Mouse (Mus musculus): ENCODE results near the gene Zdhhc6. TPM values are rescaled to one million over a fixed set of nuclear protein-coding genes. Genes with fewer than 3 reads are reported as not detected.

Gene Zdhhc6
- polyA plus RNA-seq, 1 experiment from 2014 or later: 92.6 TPM

- Histone ChIP-seq H3K4me3 (no peak overlapping the region), H3K27me3 (replicated peaks) (no peaks in the 10 kb centered on the region), H3K4me2 (replicated peaks) (no peak overlapping the region), H3K4me1 (no peaks in the 10 kb centered on the region), H3K27ac (no peak overlapping the region), H3K9me3 (no peaks in the 10 kb centered on the region), H3K36me3 (no peaks in the 10 kb centered on the region), H3K9ac (no peak overlapping the region)
- ATAC-seq (ENCODE audit: low FRiP score, low read depth): no peak
- 88% methylated on average over 4 of the region's 4 CpGs for WGBS
Measured at GRCm38 (mm10) chr19:55276100-55276499, 39.7 kb downstream of the Zdhhc6 start.

DNA sequence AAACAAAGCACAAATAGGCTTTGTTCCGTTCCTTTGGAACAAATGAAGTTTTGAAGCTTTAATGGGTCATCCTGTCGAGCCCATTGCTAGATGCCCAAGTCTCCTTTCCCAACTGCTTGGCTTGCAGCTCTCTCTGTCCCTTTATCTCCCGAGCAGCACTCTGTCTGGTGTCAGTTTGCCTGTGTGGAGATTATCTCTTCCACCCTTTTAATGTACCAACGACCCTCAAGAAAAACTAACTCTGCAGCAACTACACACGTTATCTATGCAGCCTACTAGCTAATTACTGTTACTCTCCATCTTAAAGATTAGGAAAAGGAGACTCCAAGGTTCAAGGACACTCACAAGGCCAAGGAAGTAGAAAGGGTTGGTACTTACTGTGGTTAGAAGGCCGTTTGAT, 42.5 kb downstream of the Zdhhc6 start:
- Histone ChIP-seq H3K9me3 (no peaks in the 10 kb centered on the region), H3K27me3 (replicated peaks) (no peaks in the 10 kb centered on the region), H3K9ac (no peak overlapping the region), H3K27ac (no peak overlapping the region), H3K4me2 (replicated peaks) (no peak overlapping the region), H3K4me1 (no peaks in the 10 kb centered on the region), H3K4me3 (no peak overlapping the region), H3K36me3 (no peaks in the 10 kb centered on the region)
- ATAC-seq (ENCODE audit: low FRiP score, low read depth): no peak
- 81% methylated on average over 6 of the region's 6 CpGs for WGBS

GRCm38 (mm10) chr19:55271448-55271847, 44.4 kb downstream of the Zdhhc6 start:
- WGBS: 37% methylated on average over 3 of the region's 3 CpGs
- Histone ChIP-seq H3K9ac (no peak overlapping the region), H3K4me2 (replicated peaks) (no peak overlapping the region), H3K4me1 (no peaks in the 10 kb centered on the region), H3K36me3 (no peaks in the 10 kb centered on the region), H3K4me3 (no peak overlapping the region), H3K9me3 (no peaks in the 10 kb centered on the region), H3K27me3 (replicated peaks) (no peaks in the 10 kb centered on the region), H3K27ac (no peak overlapping the region)
- ATAC-seq (ENCODE audit: low FRiP score, low read depth): no peak

GRCm38 (mm10) chr19:55269051-55269450, 46.8 kb downstream of the Zdhhc6 start:
- no peaks in the 10 kb centered on the region for H3K27me3 ChIP-seq (replicated peaks)
- no peaks in the 10 kb centered on the region for H3K9me3 ChIP-seq
- no peak overlapping the region for H3K4me3 ChIP-seq
- ATAC-seq (ENCODE audit: low FRiP score, low read depth): no peak
- no peak overlapping the region for H3K4me2 ChIP-seq (replicated peaks)
- no peaks in the 10 kb centered on the region for H3K4me1 ChIP-seq
- H3K27ac ChIP-seq: no peak overlapping the region
- WGBS: 90% methylated on average over 5 of the region's 5 CpGs
- no peaks in the 10 kb centered on the region for H3K36me3 ChIP-seq
- no peak overlapping the region for H3K9ac ChIP-seq

DNA sequence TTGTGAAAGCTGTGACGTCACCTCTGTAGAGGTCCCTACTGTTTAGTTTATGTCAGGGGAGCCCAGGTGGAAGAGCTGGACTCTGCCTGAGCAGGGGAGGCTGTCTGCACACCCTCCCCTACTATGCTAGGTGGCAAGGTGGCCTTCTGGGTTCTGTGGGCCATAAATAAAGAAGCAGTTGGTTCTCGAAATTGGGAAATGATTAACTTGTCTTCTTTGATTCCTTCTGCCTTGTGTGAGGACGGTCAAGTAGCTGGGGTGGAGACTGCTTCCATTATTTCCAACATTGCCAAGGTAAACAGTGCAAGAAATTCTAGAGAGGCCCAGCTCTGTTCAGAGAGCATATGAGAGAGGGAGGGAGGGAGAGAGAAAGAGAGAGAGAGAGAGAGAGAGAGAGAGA, 47.7 kb downstream of the Zdhhc6 start:
- WGBS: 62% methylated on average over 3 of the region's 3 CpGs
- H3K4me1 ChIP-seq: no peaks in the 10 kb centered on the region

DNA sequence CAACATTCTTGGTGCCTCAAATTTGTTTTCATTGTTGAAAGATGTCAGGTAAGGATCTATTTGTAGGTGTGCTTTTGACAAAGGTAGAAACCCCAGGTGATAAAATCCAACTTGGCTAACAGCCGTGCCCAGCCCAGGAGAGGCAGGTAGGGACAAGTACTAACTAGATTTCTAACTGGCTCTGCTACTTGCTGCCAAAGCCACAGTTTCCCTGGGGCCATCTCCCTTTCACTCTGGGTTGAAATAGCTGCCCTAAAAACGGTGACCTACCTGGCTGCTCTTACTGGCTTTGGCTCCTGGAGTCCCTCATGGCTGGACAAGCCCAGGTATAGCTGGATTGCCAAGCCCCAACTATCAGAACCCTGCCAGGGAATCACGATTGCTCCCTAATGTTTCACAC, 49.0 kb downstream of the Zdhhc6 start:
- H3K9me3 ChIP-seq: no peaks in the 10 kb centered on the region
- H3K4me1 ChIP-seq: no peaks in the 10 kb centered on the region
- no peak overlapping the region for H3K4me3 ChIP-seq
- no peak for ATAC-seq (ENCODE audit: low FRiP score, low read depth)
- H3K36me3 ChIP-seq: no peaks in the 10 kb centered on the region
- H3K27me3 ChIP-seq (replicated peaks): no peaks in the 10 kb centered on the region
- 81% methylated on average over 3 of the region's 3 CpGs for WGBS
- no peak overlapping the region for H3K9ac ChIP-seq
- H3K4me2 ChIP-seq (replicated peaks): no peak overlapping the region
- no peak overlapping the region for H3K27ac ChIP-seq

More for the DNA sequence above, 47.7 kb downstream of the Zdhhc6 start:
- no peak overlapping the region for H3K9ac ChIP-seq
- no peaks in the 10 kb centered on the region for H3K27me3 ChIP-seq (replicated peaks)
- H3K9me3 ChIP-seq: no peaks in the 10 kb centered on the region
- no peak overlapping the region for H3K27ac ChIP-seq
- no peak overlapping the region for H3K4me2 ChIP-seq (replicated peaks)
- H3K36me3 ChIP-seq: no peaks in the 10 kb centered on the region
- no peak overlapping the region for H3K4me3 ChIP-seq
- no peak for ATAC-seq (ENCODE audit: low FRiP score, low read depth)

DNA sequence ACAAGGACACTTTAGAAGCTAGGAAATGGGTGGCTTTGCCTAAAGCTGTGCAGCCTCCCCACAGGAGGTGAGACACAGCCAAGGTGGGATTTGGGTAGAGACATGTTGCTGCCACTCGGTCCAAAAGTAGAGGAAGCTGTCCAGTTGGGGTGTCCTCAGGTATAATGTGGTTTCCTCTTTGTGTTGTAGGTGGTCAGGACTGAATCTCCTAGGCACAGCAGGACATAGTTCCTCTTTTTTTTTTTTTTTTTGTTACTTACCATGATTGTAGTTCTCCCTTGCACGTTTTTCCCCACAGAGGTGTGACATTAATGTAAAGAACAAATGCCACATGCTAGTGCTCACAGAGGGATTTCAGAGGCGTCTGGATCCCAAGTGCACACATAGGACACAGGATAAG, 50.6 kb downstream of the Zdhhc6 start:
- Histone ChIP-seq H3K9me3 (no peaks in the 10 kb centered on the region), H3K9ac (no peak overlapping the region), H3K4me2 (replicated peaks) (no peak overlapping the region), H3K4me1 (no peaks in the 10 kb centered on the region), H3K36me3 (no peaks in the 10 kb centered on the region), H3K27ac (no peak overlapping the region), H3K27me3 (replicated peaks) (no peaks in the 10 kb centered on the region), H3K4me3 (no peak overlapping the region)
- 85% methylated on average over 3 of the region's 3 CpGs for WGBS
- no peak for ATAC-seq (ENCODE audit: low FRiP score, low read depth)

DNA sequence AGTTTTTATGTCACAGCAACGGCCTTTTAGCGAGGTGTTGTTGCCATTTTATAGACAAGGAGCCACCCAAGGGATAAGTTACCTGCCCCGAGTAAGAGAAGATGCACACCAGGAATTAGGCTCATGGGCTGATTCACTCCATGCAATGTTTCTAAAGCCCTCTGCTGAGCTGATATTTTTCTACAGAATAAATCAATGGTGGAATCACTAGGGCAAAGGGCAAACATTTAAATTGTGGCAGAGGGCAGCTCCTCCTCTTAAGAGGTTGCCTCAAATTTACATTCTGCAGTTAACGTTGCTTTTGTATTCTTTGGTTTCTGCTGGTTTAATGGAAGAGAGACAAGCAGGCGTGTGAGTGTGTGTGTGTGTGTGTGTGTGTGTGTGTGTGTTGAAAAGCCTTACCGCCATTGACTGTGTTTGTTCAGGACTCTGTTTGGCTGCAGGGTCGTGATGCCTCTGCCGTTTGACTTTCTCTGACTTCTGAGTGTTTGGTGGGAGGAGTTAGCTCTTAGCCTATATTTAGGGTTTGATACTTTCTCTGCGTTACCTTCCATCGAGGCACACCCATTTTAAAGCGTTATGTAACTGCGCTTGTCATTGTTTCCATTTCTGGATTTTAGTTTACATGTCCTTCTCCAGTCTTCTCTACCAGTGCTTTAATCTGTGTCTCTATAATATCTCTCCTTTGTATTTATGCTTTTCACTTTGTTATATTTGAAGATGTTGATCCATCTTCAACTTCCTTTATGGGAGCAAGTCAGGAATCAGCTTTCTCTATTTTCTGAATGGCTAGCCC, 55.2 kb downstream of the Zdhhc6 start:
- no peak overlapping the region for H3K4me3 ChIP-seq
- H3K4me1 ChIP-seq: no peaks in the 10 kb centered on the region
- no peak for ATAC-seq (ENCODE audit: low FRiP score, low read depth)
- no peaks in the 10 kb centered on the region for H3K9me3 ChIP-seq
- no peaks in the 10 kb centered on the region for H3K27me3 ChIP-seq (replicated peaks)
- no peak overlapping the region for H3K9ac ChIP-seq
- no peaks in the 10 kb centered on the region for H3K36me3 ChIP-seq
- no peak overlapping the region for H3K27ac ChIP-seq
- WGBS: 70% methylated on average over 12 of the region's 12 CpGs
- H3K4me2 ChIP-seq (replicated peaks): no peak overlapping the region

- Histone ChIP-seq H3K4me1 (peaks cover 8% of the 10 kb centered on the region), H3K9me3 (no peaks in the 10 kb centered on the region), H3K36me3 (no peaks in the 10 kb centered on the region), H3K27me3 (replicated peaks) (no peaks in the 10 kb centered on the region), H3K4me2 (replicated peaks) (no peak overlapping the region), H3K27ac (no peak overlapping the region), H3K9ac (no peak overlapping the region), H3K4me3 (no peak overlapping the region)
- 92% methylated on average over 5 of the region's 5 CpGs for WGBS
- ATAC-seq (ENCODE audit: low FRiP score, low read depth): no peak
Measured at GRCm38 (mm10) chr19:55258514-55258913, 57.3 kb downstream of the Zdhhc6 start.

- WGBS: 92% methylated on average over 5 of the region's 5 CpGs
- peaks cover 12% of the 10 kb centered on the region for H3K4me1 ChIP-seq
- H3K36me3 ChIP-seq: no peaks in the 10 kb centered on the region
- no peaks in the 10 kb centered on the region for H3K27me3 ChIP-seq (replicated peaks)
- H3K9me3 ChIP-seq: no peaks in the 10 kb centered on the region
- ATAC-seq (ENCODE audit: low FRiP score, low read depth): no peak
- no peak overlapping the region for H3K4me2 ChIP-seq (replicated peaks)
- H3K27ac ChIP-seq: no peak overlapping the region
- H3K4me3 ChIP-seq: no peak overlapping the region
- H3K9ac ChIP-seq: no peak overlapping the region
Measured at GRCm38 (mm10) chr19:55257656-55258375, 58.0 kb downstream of the Zdhhc6 start.

GRCm38 (mm10) chr19:55256156-55256555, 59.7 kb downstream of the Zdhhc6 start:
- Histone ChIP-seq H3K4me2 (replicated peaks) (no peak overlapping the region), H3K4me3 (no peak overlapping the region), H3K27me3 (replicated peaks) (no peaks in the 10 kb centered on the region), H3K27ac (no peak overlapping the region), H3K9me3 (no peaks in the 10 kb centered on the region), H3K36me3 (no peaks in the 10 kb centered on the region), H3K4me1 (peaks cover 12% of the 10 kb centered on the region), H3K9ac (no peak overlapping the region)
- no peak for ATAC-seq (ENCODE audit: low FRiP score, low read depth)
- WGBS: 87% methylated on average over 9 of the region's 9 CpGs

DNA sequence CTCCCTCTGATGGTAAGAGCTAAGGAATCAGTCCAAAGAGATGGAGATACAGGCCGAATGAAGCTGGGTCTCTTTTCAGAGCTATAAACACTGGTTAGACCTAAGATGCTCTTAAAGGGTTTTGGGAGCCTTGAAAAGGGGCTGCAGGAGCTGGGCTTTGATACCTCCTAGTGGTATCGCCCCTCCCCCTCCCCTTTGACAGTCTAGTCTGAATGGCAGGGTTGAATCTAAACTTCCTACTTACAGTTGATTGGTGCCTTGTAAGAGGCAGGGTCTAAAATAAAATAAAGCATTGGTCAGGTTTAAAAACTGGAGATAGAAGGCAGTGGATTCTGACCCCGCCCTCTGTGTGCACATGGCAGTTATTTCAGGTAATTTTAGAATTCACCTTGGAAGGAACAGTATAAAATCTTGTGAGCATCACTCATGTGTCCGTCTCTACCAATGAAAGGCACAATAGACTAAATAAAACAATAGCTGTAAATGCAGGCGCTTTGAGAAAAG, 61.3 kb downstream of the Zdhhc6 start:
- H3K4me2 ChIP-seq (replicated peaks): peak overlapping the region; percentile 96
- no peaks in the 10 kb centered on the region for H3K9me3 ChIP-seq
- peak overlapping the region; percentile 69 for H3K9ac ChIP-seq
- H3K4me1 ChIP-seq: peaks cover 12% of the 10 kb centered on the region
- peak overlapping the region; percentile 53 for H3K4me3 ChIP-seq
- 14% methylated on average over 5 of the region's 5 CpGs for WGBS
- peak; percentile 64; the same call in 1 of the 2 replicates for ATAC-seq (ENCODE audit: low FRiP score, low read depth)
- H3K27me3 ChIP-seq (replicated peaks): no peaks in the 10 kb centered on the region
- no peaks in the 10 kb centered on the region for H3K36me3 ChIP-seq
- no peak overlapping the region for H3K27ac ChIP-seq
